Mouse (Mus musculus): ENCODE measurements around the gene A930002H24Rik. TPM values are rescaled to one million over a fixed set of nuclear protein-coding genes. Genes with fewer than 3 reads are reported as not detected.
"Not testable (repeated sequence)": the region's sequence is repeated elsewhere in the genome, so short reads cannot be mapped to it uniquely, and the experiment has no call there.

Gene A930002H24Rik
- polyA plus RNA-seq, 1 experiment from 2014 or later: 5.4 TPM

DNA sequence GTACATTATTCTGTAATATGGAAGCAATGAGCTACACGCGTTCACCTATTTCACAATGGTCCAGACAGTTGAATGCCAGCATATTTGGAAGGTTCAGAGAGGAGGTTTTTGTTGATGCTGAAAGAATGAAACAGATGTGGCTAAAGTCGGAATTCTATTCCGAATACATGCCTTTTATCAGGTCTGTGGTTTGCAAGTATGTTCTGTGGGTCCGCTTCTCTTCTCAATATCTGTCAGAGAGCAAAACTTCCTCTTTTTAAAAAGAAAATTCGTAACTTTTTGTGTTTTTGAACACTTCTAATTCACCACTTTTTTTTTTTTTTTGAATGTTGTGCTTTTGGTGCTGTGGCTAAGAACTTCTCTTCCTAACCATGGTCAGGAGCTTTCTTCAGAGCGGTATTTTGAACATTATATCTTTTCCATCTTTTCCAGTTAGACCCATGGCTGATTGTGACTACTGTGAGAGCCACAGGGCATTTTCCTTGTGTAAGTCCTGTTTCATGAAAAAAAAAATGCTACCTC lies 6.5 kb downstream of the A930002H24Rik start:
- ATAC-seq (no peak), DNase-seq (ENCODE audit: low spot score) (no peak)
- no peak overlapping the region for H3K4me2 ChIP-seq (replicated peaks; ENCODE audit: low read depth, low read length)
- no peaks in the 10 kb centered on the region for H3K27me3 ChIP-seq (replicated peaks; ENCODE audit: insufficient read depth, low read length)
- 88% methylated on average over 7 of the region's 7 CpGs for WGBS
- no peak overlapping the region for H3K9ac ChIP-seq (replicated peaks; ENCODE audit: low read depth)
- H3K4me3 ChIP-seq (ENCODE audit: low read depth, low read length): no peak overlapping the region
- no peak overlapping the region for H3K27ac ChIP-seq (ENCODE audit: low read length)
- TF ChIP-seq EP300 (IDR thresholded peaks at IDR 0.05) (no peak), CTCF (IDR thresholded peaks at IDR 0.05) (no peak)
- H3K4me1 ChIP-seq (ENCODE audit: insufficient read depth, low read depth, low read length): no peaks in the 10 kb centered on the region
- H3K36me3 ChIP-seq (ENCODE audit: insufficient read depth, low read length): no peaks in the 10 kb centered on the region
- no peaks in the 10 kb centered on the region for H3K9me3 ChIP-seq (ENCODE audit: low read length)

DNA sequence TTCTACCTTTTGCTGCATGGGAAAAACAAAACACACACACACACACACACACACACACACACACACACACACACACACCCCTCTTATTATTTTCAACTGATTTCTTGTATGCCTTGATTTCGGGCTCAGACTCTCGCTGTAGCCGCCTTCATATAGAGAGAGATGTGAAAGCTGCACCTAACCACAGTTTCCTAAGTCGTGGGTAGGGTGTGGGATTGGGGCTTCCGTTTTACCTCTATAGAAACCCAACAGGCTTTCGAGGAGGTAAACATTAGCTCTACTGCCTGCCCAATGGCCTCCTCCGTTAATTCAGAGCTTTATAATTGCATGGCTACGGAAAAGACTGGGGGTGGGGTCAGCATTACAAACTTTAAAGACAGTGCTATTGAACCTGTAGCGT lies 13.6 kb downstream of the A930002H24Rik start:
- 86% methylated on average over 9 of the region's 9 CpGs for WGBS
- H3K27me3 ChIP-seq (replicated peaks; ENCODE audit: insufficient read depth, low read length): no peaks in the 10 kb centered on the region
- no peak overlapping the region for H3K9ac ChIP-seq (replicated peaks; ENCODE audit: low read depth)
- TF ChIP-seq CTCF (IDR thresholded peaks at IDR 0.05) (no peak), EP300 (IDR thresholded peaks at IDR 0.05) (no peak)
- H3K4me3 ChIP-seq (ENCODE audit: low read depth, low read length): no peak overlapping the region
- no peaks in the 10 kb centered on the region for H3K9me3 ChIP-seq (ENCODE audit: low read length)
- ATAC-seq: no peak
- H3K27ac ChIP-seq (ENCODE audit: low read length): no peak overlapping the region
- H3K4me2 ChIP-seq (replicated peaks; ENCODE audit: low read depth, low read length): peak overlapping the region; percentile 62; the same call in 1 of the 2 replicates
- DNase-seq (ENCODE audit: low spot score): no peak
- H3K4me1 ChIP-seq (ENCODE audit: insufficient read depth, low read depth, low read length): no peaks in the 10 kb centered on the region; the same call in 1 of the 2 replicates
- H3K36me3 ChIP-seq (ENCODE audit: insufficient read depth, low read length): no peaks in the 10 kb centered on the region

DNA sequence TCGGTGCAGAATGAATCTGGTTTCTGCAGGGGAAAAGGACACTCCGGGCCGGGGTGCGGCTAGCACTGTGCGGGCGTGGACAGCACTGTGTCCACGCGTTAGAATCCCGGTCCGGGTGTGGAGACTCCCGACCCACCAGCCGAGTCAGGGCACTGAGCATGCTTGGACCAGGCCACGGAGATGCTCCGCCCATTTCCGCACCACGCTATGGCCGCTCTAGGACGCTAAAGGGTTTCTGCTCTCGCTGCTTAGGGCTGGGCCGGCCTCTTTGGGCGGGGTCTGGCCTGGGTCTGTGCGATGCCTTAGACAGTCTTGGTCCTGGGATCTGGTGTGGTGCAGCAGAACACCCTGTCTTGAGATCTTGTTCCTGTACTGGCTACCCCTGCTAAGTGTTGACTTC lies 14.0 kb downstream of the A930002H24Rik start:
- Histone ChIP-seq H3K9ac (replicated peaks; ENCODE audit: low read depth) (peak overlapping the region; percentile 45), H3K4me1 (ENCODE audit: insufficient read depth, low read depth, low read length) (no peaks in the 10 kb centered on the region; the same call in 1 of the 2 replicates), H3K9me3 (ENCODE audit: low read length) (no peaks in the 10 kb centered on the region), H3K27me3 (replicated peaks; ENCODE audit: insufficient read depth, low read length) (no peaks in the 10 kb centered on the region), H3K4me2 (replicated peaks; ENCODE audit: low read depth, low read length) (peak overlapping the region; percentile 62), H3K4me3 (ENCODE audit: low read depth, low read length) (peak overlapping the region; percentile 56), H3K36me3 (ENCODE audit: insufficient read depth, low read length) (no peaks in the 10 kb centered on the region), H3K27ac (ENCODE audit: low read length) (no peak overlapping the region)
- TF ChIP-seq EP300 (IDR thresholded peaks at IDR 0.05) (no peak), CTCF (IDR thresholded peaks at IDR 0.05) (no peak)
- peak; percentile 100 for ATAC-seq
- under 1% methylated on average over 22 of the region's 22 CpGs for WGBS
- DNase-seq (ENCODE audit: low spot score): peak; percentile 85

DNA sequence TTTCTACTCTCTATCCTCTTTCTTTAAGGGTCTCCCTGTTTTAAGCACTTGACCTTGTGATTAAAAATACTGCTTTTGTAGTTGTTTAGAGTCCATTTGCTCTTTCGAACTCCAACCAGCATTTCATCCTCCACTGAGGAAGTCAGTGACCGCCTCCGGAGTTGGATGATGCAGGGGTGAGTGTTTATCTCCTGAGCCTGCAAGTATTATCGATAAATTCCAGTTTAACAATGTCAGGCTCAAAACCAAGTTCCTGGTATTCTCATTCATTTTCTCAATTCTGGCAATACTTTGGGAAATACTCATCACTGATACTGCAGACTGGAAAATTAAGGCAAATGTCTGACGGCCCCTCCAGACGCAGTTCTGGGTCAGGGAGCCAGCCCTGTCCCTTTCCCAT lies 14.4 kb downstream of the A930002H24Rik start:
- no peaks in the 10 kb centered on the region for H3K27me3 ChIP-seq (replicated peaks; ENCODE audit: insufficient read depth, low read length)
- H3K9ac ChIP-seq (replicated peaks; ENCODE audit: low read depth): peak overlapping the region; percentile 45
- H3K27ac ChIP-seq (ENCODE audit: low read length): no peak overlapping the region
- WGBS: 2% methylated on average over 6 of the region's 6 CpGs
- no peaks in the 10 kb centered on the region; the same call in 1 of the 2 replicates for H3K4me1 ChIP-seq (ENCODE audit: insufficient read depth, low read depth, low read length)
- ATAC-seq: no peak
- DNase-seq (ENCODE audit: low spot score): no peak
- H3K9me3 ChIP-seq (ENCODE audit: low read length): no peaks in the 10 kb centered on the region
- no peaks in the 10 kb centered on the region for H3K36me3 ChIP-seq (ENCODE audit: insufficient read depth, low read length)
- TF ChIP-seq EP300 (IDR thresholded peaks at IDR 0.05): no peak
- TF ChIP-seq CTCF (IDR thresholded peaks at IDR 0.05): no peak
- H3K4me3 ChIP-seq (ENCODE audit: low read depth, low read length): peak overlapping the region; percentile 56
- peak overlapping the region; percentile 62 for H3K4me2 ChIP-seq (replicated peaks; ENCODE audit: low read depth, low read length)

DNA sequence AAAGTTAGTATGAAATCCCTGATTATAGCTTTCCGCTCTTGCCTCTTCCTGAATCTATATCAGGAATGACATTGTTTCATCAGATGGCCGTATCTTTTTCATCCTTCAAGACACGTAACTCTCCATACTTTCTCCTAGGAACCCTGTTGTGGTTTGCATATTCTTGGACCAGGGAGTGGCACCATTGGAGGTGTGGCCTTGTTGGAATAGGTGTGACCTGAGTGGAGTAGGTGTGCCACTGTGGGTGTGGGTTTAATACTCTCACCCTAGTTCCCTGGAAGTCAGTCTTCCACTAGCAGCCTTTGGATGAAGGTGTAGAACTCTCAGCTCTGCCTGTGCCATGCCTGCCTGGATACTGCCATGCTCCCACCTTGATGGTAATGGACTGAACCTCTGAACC lies 17.8 kb downstream of the A930002H24Rik start:
- not testable (repeated sequence) for H3K4me2 ChIP-seq (replicated peaks; ENCODE audit: low read depth, low read length); ATAC-seq; H3K9ac ChIP-seq (replicated peaks; ENCODE audit: low read depth); H3K9me3 ChIP-seq (ENCODE audit: low read length); H3K27me3 ChIP-seq (replicated peaks; ENCODE audit: insufficient read depth, low read length); H3K4me1 ChIP-seq (ENCODE audit: insufficient read depth, low read depth, low read length); H3K36me3 ChIP-seq (ENCODE audit: insufficient read depth, low read length); DNase-seq (ENCODE audit: low spot score); H3K4me3 ChIP-seq (ENCODE audit: low read depth, low read length); H3K27ac ChIP-seq (ENCODE audit: low read length)
- 91% methylated on average over 3 of the region's 3 CpGs for WGBS

DNA sequence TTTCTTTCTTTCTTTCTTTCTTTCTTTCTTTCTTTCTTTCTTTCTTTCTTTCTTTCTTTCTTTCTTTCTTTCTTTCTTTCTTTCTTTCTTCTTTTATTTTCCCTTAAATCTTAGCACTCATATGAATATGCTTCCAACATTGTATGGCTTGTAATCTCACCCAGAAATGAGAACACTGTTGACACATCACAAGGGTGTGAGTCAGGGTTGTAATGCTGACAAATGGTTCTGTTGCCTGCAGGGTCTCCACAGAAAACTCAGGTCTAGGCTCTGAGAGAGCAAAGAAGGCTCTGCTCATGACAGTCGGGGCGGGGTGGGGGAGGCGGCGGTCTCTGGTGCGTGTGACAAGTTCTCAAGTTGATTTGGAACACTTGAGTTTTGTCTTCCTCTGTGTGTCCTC lies 18.7 kb downstream of the A930002H24Rik start:
- ATAC-seq (no peak), DNase-seq (ENCODE audit: low spot score) (no peak)
- Histone ChIP-seq H3K4me2 (replicated peaks; ENCODE audit: low read depth, low read length) (no peak overlapping the region), H3K4me3 (ENCODE audit: low read depth, low read length) (no peak overlapping the region), H3K4me1 (ENCODE audit: insufficient read depth, low read depth, low read length) (no peaks in the 10 kb centered on the region; the same call in 1 of the 2 replicates), H3K27ac (ENCODE audit: low read length) (no peak overlapping the region), H3K9me3 (ENCODE audit: low read length) (no peaks in the 10 kb centered on the region), H3K27me3 (replicated peaks; ENCODE audit: insufficient read depth, low read length) (no peaks in the 10 kb centered on the region), H3K36me3 (ENCODE audit: insufficient read depth, low read length) (no peaks in the 10 kb centered on the region), H3K9ac (replicated peaks; ENCODE audit: low read depth) (no peak overlapping the region)
- 70% methylated on average over 5 of the region's 5 CpGs for WGBS
- no peak for TF ChIP-seq EP300 (IDR thresholded peaks at IDR 0.05)
- no peak for TF ChIP-seq CTCF (IDR thresholded peaks at IDR 0.05)

DNA sequence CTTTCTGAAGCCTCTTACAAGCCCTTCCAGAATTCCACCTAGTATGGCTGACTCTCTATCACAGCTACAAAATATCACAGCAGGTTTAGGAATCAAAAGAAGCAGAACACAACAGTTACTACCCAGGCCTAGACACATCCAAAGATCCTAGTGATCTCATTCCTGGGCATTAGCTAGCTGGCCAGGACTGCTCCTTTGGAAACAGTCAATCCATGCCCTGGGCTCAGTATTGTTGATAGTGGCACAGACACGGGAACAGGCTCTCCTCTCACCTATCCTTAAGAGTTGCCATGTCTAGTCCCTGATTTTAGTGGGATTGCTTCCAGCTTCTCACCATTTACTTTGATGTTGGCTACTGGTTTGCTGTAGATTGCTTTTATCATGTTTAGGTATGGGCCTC lies 21.4 kb downstream of the A930002H24Rik start:
- H3K9ac ChIP-seq (replicated peaks; ENCODE audit: low read depth): no peak overlapping the region
- TF ChIP-seq EP300 (IDR thresholded peaks at IDR 0.05): no peak
- no peak for TF ChIP-seq CTCF (IDR thresholded peaks at IDR 0.05)
- no peaks in the 10 kb centered on the region for H3K9me3 ChIP-seq (ENCODE audit: low read length)
- H3K27ac ChIP-seq (ENCODE audit: low read length): no peak overlapping the region
- H3K4me1 ChIP-seq (ENCODE audit: insufficient read depth, low read depth, low read length): no peaks in the 10 kb centered on the region
- 76% methylated on average over 1 of the region's 1 CpGs for whole genome bisulfite sequencing
- DNase-seq (ENCODE audit: low spot score) (no peak), ATAC-seq (no peak)
- no peak overlapping the region for H3K4me2 ChIP-seq (replicated peaks; ENCODE audit: low read depth, low read length)
- H3K27me3 ChIP-seq (replicated peaks; ENCODE audit: insufficient read depth, low read length): no peaks in the 10 kb centered on the region
- H3K4me3 ChIP-seq (ENCODE audit: low read depth, low read length): no peak overlapping the region
- no peaks in the 10 kb centered on the region for H3K36me3 ChIP-seq (ENCODE audit: insufficient read depth, low read length)
